Mouse (Mus musculus) natural killer cell, adult 2 months (primary cell): Measurements from ENCODE around the gene Rpp21.
"Not testable (repeated sequence)": the region's sequence is repeated elsewhere in the genome, so short reads cannot be mapped to it uniquely, and the experiment has no call there.

Experiments used
- DNase-seq, 2 experiments: peaks; one replicate each; pipeline ENCODE4 v3.0.0; 2022; ENCODE audit warnings: low spot score in 2 of 2

Gene Rpp21

DNA sequence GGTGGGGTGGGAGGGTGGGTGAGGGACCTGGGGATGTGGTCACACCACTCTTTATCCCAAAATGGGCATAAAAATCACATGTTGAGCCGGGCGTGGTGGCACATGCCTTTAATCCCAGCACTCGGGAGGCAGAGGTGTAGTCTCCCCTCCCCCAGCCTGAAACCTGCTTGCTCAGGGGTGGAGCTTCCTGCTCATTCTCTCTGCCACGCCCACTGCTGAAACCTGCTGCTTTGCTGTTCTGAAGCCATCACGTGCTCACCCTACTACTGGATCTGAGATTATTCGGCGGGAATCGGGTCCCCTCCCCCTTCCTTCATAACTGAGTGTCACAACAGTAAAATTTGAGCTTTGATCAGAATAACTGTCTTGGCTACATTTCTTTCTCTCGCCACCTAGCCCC is 22.6 kb downstream of the Rpp21 start:
- DNase-seq = not testable (repeated sequence)

DNA sequence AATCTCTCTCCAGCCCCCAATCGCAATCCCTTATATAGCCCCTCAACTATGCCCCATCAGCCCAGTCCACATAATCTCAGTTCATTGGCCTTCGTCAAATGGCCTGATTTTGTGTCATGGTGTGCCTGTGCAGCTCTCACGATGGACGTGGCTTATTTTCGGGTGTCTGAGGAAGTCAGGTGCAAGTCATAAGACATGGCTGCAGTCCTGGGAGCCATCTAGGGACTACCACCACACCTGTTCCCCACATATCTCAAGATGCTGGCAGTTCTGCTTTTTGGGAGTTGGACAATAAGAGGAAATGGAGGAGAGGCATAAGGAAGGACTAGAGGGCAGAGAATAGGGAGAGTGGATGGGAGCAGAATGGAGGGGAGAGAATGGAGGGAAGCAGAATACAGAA is 24.3 kb downstream of the Rpp21 start:
- DNase-seq = no peak

DNA sequence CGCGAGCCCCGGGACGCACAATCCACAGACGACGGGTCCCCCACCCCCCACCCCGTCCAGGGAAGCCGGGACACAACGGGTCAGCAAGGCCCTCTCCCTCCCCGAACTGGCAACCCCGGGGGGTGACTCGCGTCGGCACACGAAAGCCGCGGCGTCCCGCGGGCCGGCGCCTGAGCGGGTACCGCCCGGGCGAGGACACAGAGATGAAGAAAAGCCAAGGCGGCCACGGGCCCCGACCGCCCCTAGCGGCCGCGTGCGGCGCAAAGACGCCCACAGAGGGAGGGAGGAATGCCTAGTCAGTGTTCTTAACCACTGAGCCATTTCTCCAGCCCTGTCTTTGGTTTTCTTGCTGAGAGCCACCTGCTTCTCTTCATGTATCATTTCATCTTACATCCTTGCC is 26.6 kb downstream of the Rpp21 start:
- DNase-seq = peak; percentile 63 to 76

DNA sequence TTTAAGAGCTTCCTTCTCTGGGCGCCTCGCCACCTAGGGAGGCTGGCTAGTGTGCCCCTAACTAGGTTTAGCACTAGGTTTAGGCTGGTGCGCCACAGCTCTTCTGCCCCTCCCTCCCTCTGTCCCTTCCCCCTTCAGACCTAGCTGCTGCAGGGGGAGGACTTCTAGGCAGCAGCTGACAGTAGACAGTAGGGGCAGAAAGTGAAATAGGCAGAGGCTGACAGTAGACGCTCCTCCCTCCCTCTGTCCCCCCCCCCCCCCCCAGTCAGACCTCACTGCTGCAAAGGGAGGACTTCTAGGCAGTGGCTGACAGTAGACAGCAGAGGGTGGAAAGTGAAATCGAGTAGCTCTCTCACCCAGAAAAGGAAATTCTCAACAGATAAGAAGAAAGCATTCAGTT is 28.8 kb downstream of the Rpp21 start:
- DNase-seq = peak; percentile 22 to 28

DNA sequence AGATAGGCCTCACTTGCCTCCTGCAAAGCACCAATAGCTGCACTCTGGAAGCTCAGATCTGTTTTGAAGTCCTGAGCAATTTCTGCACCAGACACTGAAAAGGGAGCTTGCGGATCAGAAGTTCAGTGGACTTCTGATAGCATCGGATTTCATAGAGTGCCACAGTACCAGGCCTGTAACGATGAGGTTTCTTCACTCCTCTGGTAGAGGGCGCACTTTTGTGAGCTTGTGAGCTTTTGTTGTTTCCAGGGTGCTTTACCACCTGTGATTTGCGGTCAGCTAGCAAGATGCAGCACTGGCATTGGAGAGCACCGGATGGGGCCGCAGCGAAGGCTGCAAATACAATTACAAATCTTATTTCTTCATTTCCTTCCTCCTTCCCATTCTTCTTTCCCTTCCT is 30.9 kb downstream of the Rpp21 start:
- DNase-seq = peak; percentile 79 to 80

DNA sequence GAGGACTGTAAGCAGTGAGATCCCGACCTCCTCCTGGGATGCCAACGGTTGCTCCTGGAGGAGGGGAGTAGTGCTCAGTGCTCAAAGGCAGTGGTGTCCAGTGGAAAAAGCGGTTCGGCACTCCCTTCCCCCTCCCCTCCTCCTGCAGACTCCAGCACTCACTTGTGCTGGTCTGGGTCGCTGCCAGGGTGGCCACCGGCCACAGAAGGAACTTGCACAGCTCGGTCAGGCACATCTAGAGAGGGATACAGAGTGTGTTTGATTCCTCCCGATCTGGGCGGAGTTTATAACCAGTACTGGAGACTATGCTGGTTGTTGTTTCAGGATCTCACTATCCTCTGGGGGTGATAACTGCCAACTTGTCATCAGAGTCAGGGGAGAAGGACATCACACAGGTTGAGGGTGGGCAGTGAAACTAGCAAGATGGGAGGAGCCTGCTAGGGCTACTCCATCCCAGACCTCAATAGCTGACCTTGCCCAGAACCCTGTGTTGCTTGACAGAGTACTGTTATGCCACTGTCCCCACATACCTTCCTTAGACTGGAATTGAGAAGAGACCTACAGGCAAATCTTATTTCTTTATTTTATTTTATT is 32.5 kb downstream of the Rpp21 start:
- no peak for DNase-seq

DNA sequence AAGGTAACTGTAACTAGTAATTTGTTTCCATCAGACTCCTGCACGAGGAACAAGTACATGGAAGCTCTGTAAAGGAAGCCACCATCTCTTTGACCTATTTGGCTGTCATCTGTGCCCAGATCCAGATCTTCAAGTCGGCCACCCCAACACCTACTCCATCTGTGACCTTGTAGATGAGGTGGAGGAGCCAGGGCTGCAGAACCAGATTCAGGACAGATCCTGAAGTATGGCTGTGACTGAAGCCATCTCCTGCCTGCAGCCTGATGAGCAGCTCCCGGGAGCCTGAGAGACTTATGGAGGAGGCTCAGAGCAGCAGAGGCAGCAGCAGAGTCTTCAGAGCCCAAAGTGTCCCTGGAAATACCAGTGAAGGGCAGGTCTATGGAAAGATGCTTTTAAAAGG is 33.4 kb downstream of the Rpp21 start:
- DNase-seq = no peak

DNA sequence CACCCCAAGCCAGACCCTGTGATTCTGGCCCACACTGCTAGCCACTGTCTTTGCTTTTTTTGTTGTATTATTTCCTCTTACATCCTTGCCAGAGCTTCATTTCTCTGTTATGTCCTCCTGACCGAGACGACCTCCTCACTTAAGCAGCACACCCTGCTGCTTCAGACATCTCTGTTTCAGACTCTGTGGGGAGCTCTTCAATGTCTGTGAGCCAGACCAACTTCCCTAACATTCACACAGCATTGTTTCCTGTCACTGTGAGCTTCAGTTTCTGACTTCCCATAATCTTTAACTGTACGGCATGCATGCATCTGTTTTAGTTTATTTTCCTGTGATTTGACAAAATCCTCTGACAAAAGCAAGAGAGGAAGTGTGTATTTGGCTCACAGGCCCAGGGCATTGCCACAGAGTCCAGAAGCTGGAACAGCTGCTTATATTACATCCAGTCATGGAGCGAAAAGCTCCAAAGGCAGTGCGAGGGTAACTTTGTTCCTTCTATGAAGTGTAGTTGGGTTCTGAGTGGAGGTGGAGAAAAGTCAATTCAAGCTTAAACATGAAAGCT is 39.2 kb downstream of the Rpp21 start:
- DNase-seq = no peak

DNA sequence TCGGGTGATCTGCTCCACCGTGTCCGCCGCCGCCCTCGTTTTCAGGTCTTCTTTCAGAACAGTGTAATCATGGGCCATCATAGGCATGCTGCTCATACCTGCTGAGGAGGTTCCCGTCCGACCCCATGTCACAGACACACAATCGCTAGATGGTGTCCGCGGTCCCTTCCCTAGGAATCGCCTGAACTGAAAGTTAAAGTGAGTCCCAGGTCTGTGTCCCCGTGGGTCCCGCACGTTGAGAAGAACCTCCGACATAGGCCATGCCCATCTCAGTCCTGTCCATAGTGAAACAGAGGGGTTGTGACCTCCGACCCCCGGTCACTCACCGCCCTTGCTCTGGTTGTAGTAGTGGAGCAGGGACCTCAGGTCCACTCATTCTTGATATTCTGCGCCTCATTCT is 42.3 kb downstream of the Rpp21 start:
- no peak for DNase-seq

DNA sequence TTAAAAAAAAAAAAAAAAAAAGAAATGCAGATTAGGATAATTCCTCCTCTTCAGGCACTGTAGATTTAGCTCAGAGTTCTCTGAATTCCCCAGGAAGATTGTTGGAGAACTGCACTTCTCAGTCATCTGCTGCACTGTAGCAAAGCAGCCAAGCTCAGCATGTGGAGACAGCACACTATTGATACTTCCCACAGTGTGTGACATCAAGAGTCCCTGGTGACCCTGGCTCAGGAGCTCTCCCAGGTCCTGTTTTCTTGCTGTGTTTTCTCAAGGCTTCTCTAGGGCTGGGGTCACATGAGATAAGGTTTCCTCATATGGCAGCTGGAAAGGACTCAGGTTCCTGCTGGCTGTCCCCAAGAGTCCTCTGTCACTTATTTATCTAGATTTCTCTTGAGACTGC is 51.0 kb downstream of the Rpp21 start:
- no peak for DNase-seq

DNA sequence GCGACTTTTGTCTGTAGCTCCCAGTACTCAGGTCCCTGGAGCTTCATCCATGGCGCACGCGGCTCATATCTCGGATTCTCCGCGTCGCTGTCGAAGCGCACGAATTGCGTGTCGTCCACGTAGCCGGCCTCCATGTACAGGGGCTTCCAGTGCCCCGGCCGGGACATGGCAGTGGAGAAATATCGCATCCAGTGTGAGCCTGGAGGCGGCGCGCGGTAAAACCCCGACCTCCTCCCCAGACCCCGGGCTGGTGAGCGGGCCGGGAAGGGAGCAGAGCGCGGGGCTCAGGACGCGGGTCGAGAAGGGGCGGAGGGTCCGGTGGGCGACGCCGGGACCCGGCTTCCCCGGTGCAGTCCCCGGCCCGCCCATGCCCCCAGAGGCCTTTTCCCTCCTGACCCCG is 52.0 kb downstream of the Rpp21 start:
- DNase-seq = no peak
